Mouse (Mus musculus) myocyte (in vitro differentiated cells): ENCODE measurements at regions not wholly inside any gene's neighbourhood (a gene's known extent, or its start where the extent isn't known, plus 50 kb on each side); places are given as distances from the start of the nearest gene placed in this dataset.

Experiments used
- H3K27me3 ChIP-seq: one replicate; pipeline ENCODE4 v1.6.1; 2011; ENCODE audit not compliant: control insufficient read depth, insufficient read depth, insufficient read length
- H3K36me3 ChIP-seq: one replicate; pipeline ENCODE4 v1.6.1; 2011; ENCODE audit not compliant: control insufficient read depth, insufficient read depth
- H3K4me2 ChIP-seq: one replicate; pipeline ENCODE4 v1.6.1; 2011; ENCODE audit warnings: low read depth, control low read depth
- H3K4me3 ChIP-seq: one replicate; pipeline ENCODE4 v1.5.1; 2011; ENCODE audit warnings: mild to moderate bottlenecking, control low read depth, moderate library complexity
- H3K79me2 ChIP-seq: one replicate; pipeline ENCODE4 v1.6.1; 2011; ENCODE audit not compliant: control insufficient read depth, insufficient read depth
- H3ac ChIP-seq: one replicate; pipeline ENCODE4 v1.6.1; 2011; ENCODE audit not compliant: control insufficient read depth, insufficient read length
- CEBPB ChIP-seq: IDR thresholded peaks from 2 replicates; pipeline ENCODE4 v1.6.1; 2011; ENCODE audit warnings: mild to moderate bottlenecking, moderate library complexity; ENCODE audit not compliant: poor library complexity, insufficient read depth, severe bottlenecking
- E2F4 ChIP-seq: IDR thresholded peaks from one replicate; pipeline ENCODE4 v1.6.1; 2011; ENCODE audit warnings: mild to moderate bottlenecking, control low read depth, moderate library complexity; ENCODE audit not compliant: insufficient read depth
- MAX ChIP-seq: IDR thresholded peaks from one replicate; pipeline ENCODE4 v1.6.1; 2011; ENCODE audit warnings: low read depth, mild to moderate bottlenecking, control low read depth
- MYOD1 ChIP-seq, 3 experiments: IDR thresholded peaks; one replicate each; pipeline ENCODE4 v1.6.1; 2011; ENCODE audit warnings: control low read depth in 2 of 3, low read depth in 2 of 3, mild to moderate bottlenecking in 2 of 3, moderate library complexity in 1 of 3; ENCODE audit not compliant: insufficient read length in 2 of 3, control insufficient read depth in 1 of 3
- MYOG ChIP-seq, 3 experiments: IDR thresholded peaks; one replicate each; pipeline ENCODE4 v1.6.1; 2011; ENCODE audit warnings: control low read depth in 2 of 3, low read depth in 2 of 3, mild to moderate bottlenecking in 2 of 3; ENCODE audit not compliant: insufficient read length in 2 of 3, control insufficient read depth in 1 of 3, insufficient read depth in 1 of 3
- POLR2A ChIP-seq: IDR thresholded peaks from one replicate; pipeline ENCODE4 v1.6.1; 2011; ENCODE audit warnings: low read depth, mild to moderate bottlenecking, control low read depth, moderate library complexity; ENCODE audit not compliant: insufficient read length
- POLR2AphosphoS2 ChIP-seq: IDR thresholded peaks from one replicate; pipeline ENCODE4 v1.6.1; 2011; ENCODE audit warnings: low read depth, control low read depth; ENCODE audit not compliant: insufficient read length
- REST ChIP-seq: IDR thresholded peaks from one replicate; pipeline ENCODE4 v1.6.1; 2011; ENCODE audit warnings: mild to moderate bottlenecking, control low read depth, moderate library complexity; ENCODE audit not compliant: insufficient read depth, insufficient read length
- SRF ChIP-seq: IDR thresholded peaks from one replicate; pipeline ENCODE4 v1.6.1; 2011; ENCODE audit warnings: low read depth; ENCODE audit not compliant: control insufficient read depth, insufficient read length
- TCF12 ChIP-seq: IDR thresholded peaks from one replicate; pipeline ENCODE4 v1.6.1; 2011; ENCODE audit warnings: mild to moderate bottlenecking, control low read depth; ENCODE audit not compliant: poor library complexity, insufficient read depth, severe bottlenecking
- TCF3 ChIP-seq: IDR thresholded peaks from one replicate; pipeline ENCODE4 v1.6.1; 2011; ENCODE audit warnings: low read depth, control low read depth; ENCODE audit not compliant: insufficient read length
- USF1 ChIP-seq: IDR thresholded peaks from one replicate; pipeline ENCODE4 v1.6.1; 2011; ENCODE audit warnings: low read depth, mild to moderate bottlenecking, control low read depth, moderate library complexity

- Histone ChIP-seq H3ac (no peak overlapping the region), H3K4me3 (no peak overlapping the region), H3K4me2 (no peak overlapping the region), H3K36me3 (no peaks in the 10 kb centered on the region), H3K79me2 (no peaks in the 10 kb centered on the region), H3K27me3 (no peaks in the 10 kb centered on the region)
- TF ChIP-seq POLR2A = no peak
- no peak for TF ChIP-seq CEBPB
- no peak for TF ChIP-seq E2F4
- no peak for TF ChIP-seq MYOG (IDR thresholded peaks at IDR 0.05; ENCODE audit: control insufficient read depth in 1 of 3, insufficient read depth in 1 of 3, insufficient read length in 2 of 3, low read depth in 2 of 3)
Observed at GRCm38 (mm10) chr5:75458317-75458716, 116.4 kb upstream of the Kit start.

DNA sequence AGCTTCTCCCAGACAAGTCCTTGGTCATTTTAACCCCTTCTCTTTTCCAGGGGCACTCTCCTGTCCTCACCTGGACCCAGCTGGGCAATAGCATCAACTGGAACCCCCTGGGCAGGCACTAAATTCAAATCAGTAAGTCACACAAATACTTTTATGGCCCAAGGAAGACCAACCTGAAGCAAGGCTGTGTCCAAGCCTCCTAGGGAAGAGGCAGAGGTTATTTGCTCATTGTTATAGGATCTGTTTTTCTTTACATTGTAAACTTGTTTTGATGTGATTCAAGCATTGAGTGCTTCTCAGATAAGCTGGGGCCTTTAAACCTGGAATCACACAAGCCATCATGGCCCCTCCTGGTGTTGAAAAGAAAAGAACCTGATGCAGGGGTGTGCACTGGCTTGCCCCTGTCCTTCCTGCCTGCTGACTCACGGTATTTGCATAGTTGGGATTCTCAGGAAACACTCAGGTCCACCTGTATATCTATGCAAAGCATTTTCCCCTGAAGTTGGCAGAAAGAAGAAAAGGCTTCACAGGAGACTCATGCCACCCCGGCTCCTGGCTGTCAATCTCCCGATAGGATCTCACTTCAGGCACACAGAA, 114.9 kb upstream of the Kit start:
- no peak overlapping the region for H3ac ChIP-seq
- TF ChIP-seq TCF3 (no peak), POLR2AphosphoS2 (no peak), TCF12 (no peak), MAX (no peak), MYOG (IDR thresholded peaks at IDR 0.05; ENCODE audit: control insufficient read depth in 1 of 3, insufficient read depth in 1 of 3, insufficient read length in 2 of 3, low read depth in 2 of 3) (no peak), REST (no peak), USF1 (no peak), E2F4 (no peak), POLR2A (no peak), CEBPB (no peak), SRF (no peak), MYOD1 (IDR thresholded peaks at IDR 0.05; ENCODE audit: control insufficient read depth in 1 of 3, insufficient read length in 2 of 3, low read depth in 2 of 3) (no peak)
- H3K79me2 ChIP-seq = no peaks in the 10 kb centered on the region
- no peaks in the 10 kb centered on the region for H3K27me3 ChIP-seq
- H3K36me3 ChIP-seq = no peaks in the 10 kb centered on the region
- no peak overlapping the region for H3K4me2 ChIP-seq
- no peak overlapping the region for H3K4me3 ChIP-seq

- TF ChIP-seq MYOD1 (IDR thresholded peaks at IDR 0.05; ENCODE audit: control insufficient read depth in 1 of 3, insufficient read length in 2 of 3, low read depth in 2 of 3) (no peak), MAX (no peak), MYOG (IDR thresholded peaks at IDR 0.05; ENCODE audit: control insufficient read depth in 1 of 3, insufficient read depth in 1 of 3, insufficient read length in 2 of 3, low read depth in 2 of 3) (no peak), REST (no peak), USF1 (no peak), TCF12 (no peak), E2F4 (no peak), SRF (no peak), POLR2AphosphoS2 (no peak), POLR2A (no peak), TCF3 (no peak), CEBPB (no peak)
- H3K36me3 ChIP-seq = no peaks in the 10 kb centered on the region
- H3K27me3 ChIP-seq = no peaks in the 10 kb centered on the region
- H3K4me2 ChIP-seq = no peak overlapping the region
- H3K79me2 ChIP-seq = no peaks in the 10 kb centered on the region
- H3ac ChIP-seq = no peak overlapping the region
- H3K4me3 ChIP-seq = no peak overlapping the region
Observed at GRCm38 (mm10) chr5:75460414-75461025, 114.2 kb upstream of the Kit start.

DNA sequence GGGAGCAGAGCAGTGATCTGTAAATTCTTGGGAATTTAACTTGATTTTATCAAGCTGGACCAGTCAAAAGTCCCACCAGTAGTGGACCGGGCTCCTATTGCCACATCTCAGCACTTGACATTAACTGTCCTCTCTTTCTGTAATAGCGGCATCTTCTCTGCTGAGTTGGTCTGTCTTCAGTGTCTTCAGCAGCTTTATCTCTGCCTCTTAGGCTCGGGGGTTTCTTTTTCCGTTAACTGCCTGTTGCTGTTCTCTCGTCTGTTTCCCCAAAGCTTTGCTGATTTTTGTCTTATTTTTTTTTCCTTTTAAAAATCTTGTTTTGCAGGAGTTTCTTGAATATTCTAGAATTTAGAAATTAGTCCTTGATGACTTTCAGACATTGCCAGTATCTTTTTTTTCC, 113.3 kb upstream of the Kit start:
- Histone ChIP-seq H3K4me2 (no peak overlapping the region), H3K4me3 (no peak overlapping the region), H3K36me3 (no peaks in the 10 kb centered on the region), H3K27me3 (no peaks in the 10 kb centered on the region), H3K79me2 (no peaks in the 10 kb centered on the region), H3ac (no peak overlapping the region)
- TF ChIP-seq E2F4 = no peak
- no peak for TF ChIP-seq TCF12
- no peak for TF ChIP-seq TCF3
- TF ChIP-seq MAX = no peak
- TF ChIP-seq SRF = no peak
- no peak for TF ChIP-seq REST
- TF ChIP-seq POLR2A = no peak
- no peak for TF ChIP-seq USF1
- no peak for TF ChIP-seq MYOG (IDR thresholded peaks at IDR 0.05; ENCODE audit: control insufficient read depth in 1 of 3, insufficient read depth in 1 of 3, insufficient read length in 2 of 3, low read depth in 2 of 3)
- no peak for TF ChIP-seq CEBPB
- no peak for TF ChIP-seq MYOD1 (IDR thresholded peaks at IDR 0.05; ENCODE audit: control insufficient read depth in 1 of 3, insufficient read length in 2 of 3, low read depth in 2 of 3)

GRCm38 (mm10) chr5:75463591-75463990, 111.1 kb upstream of the Kit start:
- TF ChIP-seq TCF12 (no peak), MYOD1 (IDR thresholded peaks at IDR 0.05; ENCODE audit: control insufficient read depth in 1 of 3, insufficient read length in 2 of 3, low read depth in 2 of 3) (no peak), MAX (no peak), USF1 (no peak), MYOG (IDR thresholded peaks at IDR 0.05; ENCODE audit: control insufficient read depth in 1 of 3, insufficient read depth in 1 of 3, insufficient read length in 2 of 3, low read depth in 2 of 3) (no peak), POLR2A (no peak), E2F4 (no peak), POLR2AphosphoS2 (no peak), CEBPB (no peak), TCF3 (no peak)
- Histone ChIP-seq H3K27me3 (no peaks in the 10 kb centered on the region), H3ac (no peak overlapping the region), H3K36me3 (no peaks in the 10 kb centered on the region), H3K79me2 (no peaks in the 10 kb centered on the region), H3K4me3 (no peak overlapping the region), H3K4me2 (no peak overlapping the region)
